Mouse (Mus musculus) heart, postnatal 4 days (tissue): ENCODE results near the gene Cabin1. TPM values are rescaled to one million over a fixed set of nuclear protein-coding genes. Genes with fewer than 3 reads are reported as not detected.
A peak's percentile ranks its signal among the peaks of the same experiment; 100 is the strongest.

Source experiments
- DNase-seq: peaks from one replicate; pipeline ENCODE4 v3.0.0; 2021
- total RNA-seq, 2 experiments: library from RNA; stranded (reverse); gene quantifications; 2 replicates each; pipeline ENCODE4 v1.2.3; 2021

Cabin1 gene
- total RNA-seq, 2 experiments from 2014 or later = 35.8 to 37.1 TPM

- DNase-seq = no peak
Observed at GRCm38 (mm10) chr10:75635019-75635692, 129.0 kb downstream of the Cabin1 start.

- DNase-seq = no peak
Observed at GRCm38 (mm10) chr10:75634610-75635009, 129.5 kb downstream of the Cabin1 start.

- no peak for DNase-seq
Observed at GRCm38 (mm10) chr10:75633576-75634139, 130.5 kb downstream of the Cabin1 start.

DNA sequence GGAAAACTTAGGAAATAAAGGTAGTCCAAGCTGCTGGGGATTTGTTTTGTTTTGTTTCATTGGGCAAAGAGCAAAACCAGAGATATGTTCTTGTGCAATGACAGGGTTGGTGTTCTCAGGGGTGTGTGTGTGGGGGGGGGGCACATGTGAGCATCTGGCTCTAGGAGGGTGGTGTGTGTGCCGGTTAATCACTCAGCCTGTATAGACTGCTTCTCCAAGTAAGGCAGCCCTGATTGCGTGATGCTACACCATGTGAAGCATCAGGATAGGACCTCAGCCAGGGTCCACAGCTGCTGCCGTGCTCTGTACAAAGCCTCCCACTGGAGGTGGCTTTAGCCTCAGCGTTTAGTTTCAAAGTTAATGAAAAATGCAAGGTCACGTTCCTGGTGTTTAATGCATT is 131.1 kb downstream of the Cabin1 start:
- DNase-seq = no peak

DNA sequence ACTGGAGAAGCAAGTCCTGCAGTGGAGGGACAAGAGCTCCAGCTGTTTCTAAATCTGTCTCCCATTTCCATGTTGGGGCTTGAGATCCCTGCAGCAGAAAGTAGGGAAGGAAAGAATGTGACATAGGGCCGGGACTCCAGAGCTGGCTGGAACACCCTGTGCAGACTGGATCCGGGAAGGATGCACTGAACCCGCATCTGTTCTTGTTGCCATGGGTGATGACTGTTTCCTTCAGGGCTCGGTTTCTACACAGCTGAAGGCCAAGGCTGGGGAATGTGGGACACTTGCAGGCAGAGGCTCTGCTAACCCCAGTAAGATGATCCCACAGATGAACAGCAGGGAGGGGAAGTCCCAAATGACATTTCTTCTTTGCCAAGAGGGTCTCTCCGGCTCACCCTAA is 131.5 kb downstream of the Cabin1 start:
- DNase-seq = peak; percentile 48

GRCm38 (mm10) chr10:75627490-75627889 is 136.7 kb downstream of the Cabin1 start:
- DNase-seq = peak; percentile 6

DNA sequence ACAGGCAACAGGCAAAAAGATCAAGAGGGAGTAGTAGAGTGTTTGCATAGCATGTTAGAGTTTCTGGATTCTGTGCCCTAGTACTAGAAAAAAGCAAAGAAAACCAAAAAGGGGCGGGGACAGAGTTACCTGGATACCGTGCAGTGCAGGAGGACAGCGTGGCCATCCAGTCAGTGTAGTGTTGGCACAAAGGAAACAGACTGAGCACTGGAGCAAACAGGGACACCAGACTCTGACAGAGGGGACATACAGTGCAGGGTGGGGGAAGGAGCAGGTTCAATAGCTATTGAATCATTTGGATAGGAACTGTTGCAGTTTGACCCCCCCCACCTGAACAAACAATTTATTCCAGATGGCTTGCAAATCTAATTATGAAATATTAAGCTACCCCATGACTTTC is 137.2 kb downstream of the Cabin1 start:
- DNase-seq = no peak

DNA sequence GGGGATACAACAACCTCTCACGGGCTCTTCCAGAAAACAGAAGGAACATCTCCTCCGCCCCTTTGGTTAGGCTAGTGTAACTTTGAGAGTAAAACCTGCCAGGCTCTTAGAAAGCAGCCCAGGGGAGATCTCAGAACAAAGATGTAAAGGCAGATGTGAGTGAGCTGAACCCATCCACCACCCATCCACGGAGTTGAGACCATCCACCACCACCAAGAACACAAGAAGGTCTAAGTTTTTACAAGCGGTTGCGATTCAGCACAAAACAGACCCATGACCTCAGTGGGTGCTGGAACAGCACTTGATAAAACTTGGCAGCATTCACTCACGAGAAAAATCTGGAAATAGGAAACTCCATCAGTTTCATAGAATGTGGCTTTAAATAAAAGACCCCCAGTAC is 138.2 kb downstream of the Cabin1 start:
- DNase-seq = no peak

GRCm38 (mm10) chr10:75620818-75621217 is 143.3 kb downstream of the Cabin1 start:
- DNase-seq = no peak

DNA sequence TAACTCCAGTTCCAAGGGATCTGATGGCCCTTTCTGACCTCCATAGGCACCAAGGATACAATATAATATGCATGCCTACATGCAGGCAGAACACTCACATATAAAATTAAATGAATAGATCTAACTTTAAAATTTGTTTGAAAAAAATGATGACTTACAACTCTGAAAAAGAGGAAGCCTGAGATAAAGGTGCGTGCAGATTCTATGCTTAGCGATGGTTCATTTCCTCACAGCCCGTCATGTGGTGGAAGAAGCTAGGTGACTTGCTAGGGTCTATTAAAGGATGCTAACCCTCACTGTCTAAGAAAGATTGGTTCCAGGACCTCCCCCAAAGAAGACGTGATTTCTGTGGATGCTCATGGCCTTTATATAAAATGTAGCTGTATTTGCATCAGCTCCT is 148.1 kb downstream of the Cabin1 start:
- DNase-seq = no peak

DNA sequence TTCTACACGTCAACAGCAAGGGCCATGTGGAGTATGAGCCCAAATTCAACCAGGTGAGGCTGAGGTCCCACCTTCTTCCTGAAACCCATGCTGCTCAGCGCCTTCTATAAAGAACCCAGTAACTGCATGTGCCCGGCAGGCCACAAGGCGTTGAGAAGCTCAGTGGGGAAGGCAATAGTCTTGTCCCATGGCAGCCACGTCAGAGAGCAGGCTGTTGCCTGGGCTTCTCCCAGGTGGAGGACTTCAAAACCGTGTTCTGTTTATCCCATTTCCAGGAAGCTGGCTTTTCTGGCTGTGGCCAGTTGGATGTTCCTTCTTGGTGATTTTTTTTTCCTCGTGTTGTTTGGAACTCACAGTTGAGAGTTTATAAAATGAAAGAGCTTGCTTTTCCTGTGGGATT is 153.7 kb downstream of the Cabin1 start:
- no peak for DNase-seq

DNA sequence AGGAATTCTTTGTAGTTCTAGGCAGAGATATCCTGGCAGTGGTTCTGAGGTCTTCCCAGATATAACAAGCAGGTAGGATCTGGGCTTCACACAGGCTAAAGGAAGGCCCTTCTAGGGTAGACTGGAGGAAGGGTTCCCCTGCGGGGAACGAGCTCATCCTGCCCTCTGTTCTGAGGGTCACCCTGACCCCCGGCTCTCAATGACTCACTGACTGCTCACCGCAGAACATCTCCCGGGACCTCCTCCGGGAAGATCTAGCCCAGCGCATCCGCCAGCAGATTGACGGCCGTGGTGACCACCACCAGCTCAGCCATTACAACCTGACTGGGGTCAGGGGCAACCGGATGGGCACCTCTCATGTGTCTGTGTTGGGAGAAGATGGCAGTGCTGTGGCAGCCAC is 155.2 kb downstream of the Cabin1 start:
- no peak for DNase-seq

DNA sequence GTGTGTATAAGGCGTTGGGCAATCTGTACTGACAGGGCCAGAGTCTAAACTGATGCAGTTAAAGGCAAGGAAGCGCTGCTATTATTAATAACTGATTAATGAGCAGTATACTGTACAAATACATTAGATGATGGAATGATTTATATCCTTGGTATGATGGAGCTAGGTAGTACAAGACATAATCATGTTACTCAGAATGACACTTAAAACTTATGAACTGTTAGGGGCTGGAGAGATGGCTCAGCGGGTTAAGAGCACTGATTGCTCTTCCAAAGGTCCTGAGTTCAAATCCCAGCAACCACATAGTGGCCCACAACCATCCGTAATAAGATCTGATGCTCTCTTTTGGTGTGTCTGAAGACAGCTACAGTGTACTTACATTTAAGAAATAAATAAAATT is 156.9 kb downstream of the Cabin1 start:
- no peak for DNase-seq

DNA sequence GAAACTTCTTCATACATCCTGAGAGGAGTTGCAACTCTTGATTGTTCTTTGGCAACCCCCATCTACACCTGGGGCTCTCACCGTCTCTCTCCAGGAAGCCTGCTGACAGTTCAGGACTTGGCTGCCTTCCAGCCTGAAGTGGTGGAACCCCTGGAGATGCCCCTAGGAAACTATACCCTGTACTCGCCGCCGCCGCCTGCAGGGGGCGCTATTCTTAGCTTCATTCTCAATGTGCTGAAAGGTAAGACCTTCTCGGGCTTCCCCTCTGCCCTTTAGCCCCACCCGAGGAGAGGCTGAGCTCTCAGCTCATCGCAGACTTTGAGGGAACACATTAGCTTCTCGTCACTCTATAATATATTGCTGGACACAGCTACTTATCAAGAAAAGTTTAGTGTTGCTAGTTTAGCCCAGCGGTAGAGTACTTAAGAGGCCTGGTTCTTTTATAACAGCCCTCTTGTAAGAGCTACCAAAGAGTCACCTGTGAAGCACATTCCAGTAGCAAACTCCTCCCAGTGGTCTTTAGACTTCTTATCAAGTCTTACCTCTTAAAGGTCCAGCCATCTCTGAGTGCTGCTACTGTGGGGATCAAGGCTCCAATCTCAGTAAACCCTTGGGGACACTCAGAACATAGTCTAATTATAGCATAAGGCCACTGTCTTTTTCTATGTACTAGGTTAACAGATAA is 158.8 kb downstream of the Cabin1 start:
- peak; percentile 30 for DNase-seq

DNA sequence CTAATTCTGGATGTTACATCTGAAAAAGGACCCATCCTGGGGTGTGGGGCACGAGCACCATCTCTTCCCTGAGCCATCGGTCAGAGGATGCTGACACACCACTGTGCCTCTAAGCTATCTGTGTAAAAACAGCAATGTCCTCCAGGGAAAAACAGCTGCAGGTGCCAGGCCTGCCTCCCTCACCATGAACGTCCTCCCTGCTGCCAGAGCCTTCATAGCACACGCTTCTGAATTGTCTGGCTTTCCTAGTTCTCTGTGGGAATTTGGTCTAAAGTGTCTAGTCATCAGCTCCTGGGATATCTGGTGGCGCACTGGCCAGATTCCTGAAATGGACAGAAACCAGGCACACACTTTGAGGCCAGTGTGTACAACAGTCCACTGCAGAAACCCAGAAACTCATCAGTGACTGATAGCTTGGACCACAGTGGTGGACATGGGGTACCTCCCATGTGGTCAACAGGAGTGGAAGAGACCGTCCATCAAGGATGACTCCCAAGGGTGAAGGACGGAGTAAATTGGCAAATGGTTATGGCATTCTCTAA is 163.9 kb downstream of the Cabin1 start:
- DNase-seq = no peak

Other genes with a start within 250 kb of the Cabin1 start
- gene Snrpd3, start 246.8 kb downstream of the Cabin1 start, total RNA-seq = 100 to 1,000 TPM in 1 of 2 experiments, 10 to 100 TPM in 1; 94.4 to 103 TPM
- gene Gucd1, start 246.4 kb downstream of the Cabin1 start, total RNA-seq = 10 to 100 TPM; 36.4 to 42.8 TPM
- gene Lrrc75b, start 204.0 kb downstream of the Cabin1 start, total RNA-seq = 1 to 10 TPM; 1.5 TPM
- gene Ggt1, start 202.7 kb downstream of the Cabin1 start, total RNA-seq = under 1 TPM in 1 of 2 experiments, not detected in 1; 0.38 TPM
- gene Ggt5, start 175.0 kb downstream of the Cabin1 start, total RNA-seq = 1 to 10 TPM; 8.4 to 9.3 TPM
- gene Susd2, start 120.3 kb downstream of the Cabin1 start, total RNA-seq = 1 to 10 TPM; 4.7 to 4.9 TPM
- 10 to 100 TPM; 33.2 to 36.8 TPM for gene Ddt, start 9.1 kb upstream of the Cabin1 start, total RNA-seq
- gene Gm20441, start 16.6 kb upstream of the Cabin1 start, total RNA-seq = not detected
- 1 to 10 TPM; 1.2 to 1.3 TPM for gene Gstt3, start 17.1 kb upstream of the Cabin1 start, total RNA-seq
- 1 to 10 TPM; 3.5 to 4.4 TPM for gene Gstt1, start 34.2 kb upstream of the Cabin1 start, total RNA-seq
- not detected for gene Gstt4, start 58.2 kb upstream of the Cabin1 start, total RNA-seq
- 1 to 10 TPM; 8.7 to 9.6 TPM for gene Gstt2, start 73.1 kb upstream of the Cabin1 start, total RNA-seq
- gene Mif, start 95.9 kb upstream of the Cabin1 start, total RNA-seq = 100 to 1,000 TPM; 422 to 490 TPM
- under 1 TPM in 1 of 2 experiments, not detected in 1; 0.21 TPM for gene Derl3, start 129.1 kb upstream of the Cabin1 start, total RNA-seq
- gene Smarcb1, start 157.3 kb upstream of the Cabin1 start, total RNA-seq = 10 to 100 TPM; 54.2 to 56.5 TPM
- 100 to 1,000 TPM; 882 to 898 TPM for gene Chchd10, start 168.8 kb upstream of the Cabin1 start, total RNA-seq
- 10 to 100 TPM in 1 of 2 experiments, 1 to 10 TPM in 1; 10.0 to 12.7 TPM for gene Mmp11, start 172.2 kb upstream of the Cabin1 start, total RNA-seq
- gene Gm867, start 176.3 kb upstream of the Cabin1 start, total RNA-seq = not detected
- not detected for gene Vpreb3, start 178.7 kb upstream of the Cabin1 start, total RNA-seq
- not detected for gene Gm5134, start 190.2 kb upstream of the Cabin1 start, total RNA-seq